Mouse (Mus musculus) ES-E14 (cell line): ENCODE results near the gene Adar. TPM values are rescaled to one million over a fixed set of nuclear protein-coding genes. Genes with fewer than 3 reads are reported as not detected.

ENCODE experiments used
- DNase-seq: peaks from one replicate; pipeline ENCODE4 v3.0.0-alpha.2; 2013; ENCODE audit warnings: low read depth, low spot score
- H3K27ac ChIP-seq: 2 replicates; pipeline ENCODE4 v1.5.1; 2012; ENCODE audit warnings: low read depth, mild to moderate bottlenecking, low read length, moderate library complexity, mixed read lengths; ENCODE audit not compliant: poor library complexity, insufficient read depth, severe bottlenecking
- H3K36me3 ChIP-seq: 2 replicates; pipeline ENCODE4 v1.6.1; 2012; ENCODE audit warnings: mild to moderate bottlenecking, low read length, moderate library complexity, mixed read lengths; ENCODE audit not compliant: control insufficient read depth, poor library complexity, insufficient read depth, severe bottlenecking
- H3K4me1 ChIP-seq, 2 experiments: fragments of 150-350 bp in 1 of 2; sonication (generic) in 1 of 2; 2 replicates each; pipeline ENCODE4 v1.6.1; 2012; ENCODE audit warnings: low read length in 2 of 2, mild to moderate bottlenecking in 1 of 2, mixed read lengths in 1 of 2; ENCODE audit not compliant: control insufficient read depth in 2 of 2, insufficient read depth in 2 of 2, poor library complexity in 1 of 2
- H3K4me3 ChIP-seq, 2 experiments: fragments of 150-350 bp in 1 of 2; sonication (generic) in 1 of 2; 2 replicates each; pipeline ENCODE4 v1.5.1; 2012; ENCODE audit warnings: low read length in 2 of 2, low read depth in 1 of 2, mild to moderate bottlenecking in 1 of 2, mixed read lengths in 1 of 2; ENCODE audit not compliant: insufficient read depth in 1 of 2, poor library complexity in 1 of 2, severe bottlenecking in 1 of 2
- H3K9ac ChIP-seq: 2 replicates; pipeline ENCODE4 v1.6.1; 2012; ENCODE audit warnings: low read depth, mild to moderate bottlenecking, low read length, mixed read lengths; ENCODE audit not compliant: poor library complexity, insufficient read depth, severe bottlenecking
- H3K9me3 ChIP-seq: fragments of 150-350 bp; sonication (generic); 2 replicates; pipeline ENCODE4 v1.6.1; 2012; ENCODE audit warnings: low read depth, mild to moderate bottlenecking, low read length; ENCODE audit not compliant: control insufficient read depth, insufficient read depth
- CHD2 ChIP-seq: IDR thresholded peaks from 2 replicates; pipeline ENCODE4 v1.6.1; 2014; ENCODE audit warnings: mild to moderate bottlenecking, low read depth, low read length, inconsistent platforms
- HCFC1 ChIP-seq: IDR thresholded peaks from 2 replicates; pipeline ENCODE4 v1.6.1; 2012; ENCODE audit warnings: low read length, inconsistent platforms, borderline replicate concordance; ENCODE audit not compliant: insufficient read depth
- MAFK ChIP-seq: IDR thresholded peaks from 2 replicates; pipeline ENCODE4 v1.6.1; 2014; ENCODE audit warnings: mild to moderate bottlenecking, low read depth, low read length, inconsistent platforms; ENCODE audit not compliant: insufficient read depth
- ZC3H11A ChIP-seq: IDR thresholded peaks from 2 replicates; pipeline ENCODE4 v1.6.1; 2012; ENCODE audit warnings: low read depth, mild to moderate bottlenecking, inconsistent platforms, low read length, borderline replicate concordance
- ZNF384 ChIP-seq: IDR thresholded peaks from 2 replicates; pipeline ENCODE4 v1.6.1; 2012; ENCODE audit warnings: low read depth, low read length, inconsistent platforms
- in situ Hi-C, 2 experiments: fragments of 600-800 bp; cut with MboI; formaldehyde crosslinking; loops; one replicate each; pipeline ENCODE4 v1.15.1; 2025; ENCODE audit warnings: low sequenced_read_pairs in 2 of 2, inconsistent platforms in 1 of 2; ENCODE audit not compliant: unreplicated experiment in 2 of 2
- total RNA-seq: library from RNA; depleted of rRNA; stranded (reverse); fragments of 300-350 nt; gene quantifications from 2 replicates; pipeline ENCODE4 v1.2.3, GENCODE M21; 2012

The Adar gene
- total RNA-seq, 1 experiment: 35.2 TPM

GRCm38 (mm10) chr3:89780102-89780501 is 65.3 kb downstream of the Adar start:
- in situ Hi-C loops: no loop called here
- H3K9me3 ChIP-seq: no peaks in the 10 kb centered on the region
- H3K4me1 ChIP-seq: peaks cover 4 to 30% of the 10 kb centered on the region in 2 experiments; a peak in 3 of 4 replicates
- no peak overlapping the region for H3K4me3 ChIP-seq
- DNase-seq: no peak
- H3K27ac ChIP-seq: no peak overlapping the region
- TF ChIP-seq ZNF384 (no peak), ZC3H11A (no peak), HCFC1 (no peak), CHD2 (no peak), MAFK (no peak)
- H3K9ac ChIP-seq: no peak overlapping the region
- H3K36me3 ChIP-seq: peaks cover 63% of the 10 kb centered on the region

GRCm38 (mm10) chr3:89781640-89782039 is 66.8 kb downstream of the Adar start:
- Histone ChIP-seq H3K9ac (no peak overlapping the region), H3K4me3 (no peak overlapping the region), H3K36me3 (peaks cover 52% of the 10 kb centered on the region), H3K4me1 (peaks cover 5 to 32% of the 10 kb centered on the region in 2 experiments), H3K9me3 (no peaks in the 10 kb centered on the region), H3K27ac (no peak overlapping the region)
- no peak for TF ChIP-seq ZNF384
- TF ChIP-seq HCFC1: no peak
- TF ChIP-seq MAFK: no peak
- no peak for TF ChIP-seq CHD2
- TF ChIP-seq ZC3H11A: no peak
- no peak for DNase-seq
- in situ Hi-C loops: no loop called here

GRCm38 (mm10) chr3:89784991-89785753 is 70.3 kb downstream of the Adar start:
- H3K4me3 ChIP-seq: no peak overlapping the region
- in situ Hi-C loops: no loop called here
- peak overlapping the region; percentile 59; the same call in 1 of the 2 replicates for H3K27ac ChIP-seq
- DNase-seq: no peak
- TF ChIP-seq ZC3H11A (0 out of 2 replicates have a peak, but pooled peaks have one; percentile 42), CHD2 (no peak), ZNF384 (no peak)
- peaks cover 9 to 45% of the 10 kb centered on the region in 2 experiments for H3K4me1 ChIP-seq
- H3K9me3 ChIP-seq: no peaks in the 10 kb centered on the region
- no peak overlapping the region for H3K9ac ChIP-seq
- peaks cover 34% of the 10 kb centered on the region for H3K36me3 ChIP-seq

- Histone ChIP-seq H3K4me1 (peaks cover 9 to 42% of the 10 kb centered on the region in 2 experiments), H3K9ac (no peak overlapping the region), H3K9me3 (no peaks in the 10 kb centered on the region), H3K36me3 (peaks cover 23% of the 10 kb centered on the region), H3K27ac (no peak overlapping the region), H3K4me3 (no peak overlapping the region)
- DNase-seq: no peak
- in situ Hi-C loops: no loop called here
- TF ChIP-seq ZNF384 (no peak), ZC3H11A (no peak), HCFC1 (no peak), CHD2 (no peak), MAFK (no peak)
Observed at GRCm38 (mm10) chr3:89786275-89786674, 71.5 kb downstream of the Adar start.
